ENCODE assay signal across 21 mouse cellular contexts in the genomic region with DNA sequence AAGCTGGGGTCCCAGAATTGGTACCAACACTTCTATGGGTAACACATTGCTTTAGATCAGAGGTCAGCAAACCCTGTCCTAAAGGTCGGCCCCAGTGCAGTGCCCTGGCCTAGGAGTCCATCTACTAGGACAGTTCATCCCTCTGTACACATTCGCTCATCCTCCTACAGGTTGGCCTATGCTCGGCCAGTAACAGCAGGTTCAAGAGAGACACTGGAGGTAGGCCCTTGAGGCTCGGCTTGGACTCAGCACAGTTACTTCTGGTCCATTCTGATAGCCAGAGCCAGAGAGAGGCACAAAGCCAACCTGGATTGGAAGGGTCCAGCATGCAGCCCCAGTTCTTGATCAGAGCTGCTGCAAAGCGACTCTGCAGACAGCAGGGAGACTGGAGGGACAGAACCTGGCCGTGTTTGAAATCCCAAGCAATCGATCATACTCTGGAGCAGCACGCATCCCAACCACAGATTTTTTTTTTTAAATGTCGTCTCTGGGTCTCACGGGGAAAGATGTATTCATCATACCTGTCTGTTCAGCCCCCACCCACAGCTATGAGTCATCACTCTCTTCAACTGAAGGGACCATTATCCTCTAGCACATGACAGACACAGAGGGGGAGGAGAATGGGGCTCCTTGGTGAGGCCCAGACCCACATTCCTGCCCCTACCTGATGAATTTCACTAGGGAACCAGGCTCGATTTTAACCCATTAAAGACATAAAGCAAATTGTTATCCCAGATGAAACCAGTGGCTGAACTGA.
DNase-seq lines count a peak whose midpoint lies in the region; TF ChIP-seq lines count a peak whose summit lies in the region.
"Had no signal": no experiment of that assay in that cellular context is flagged by ENCODE, and none has a peak within 500 bp of the region (broad histone marks: within the 10 kb centered on the region; RNA-seq: fewer than 3 reads in every experiment).

No protein-coding gene starts in this region.

- TF ChIP-seq CTCF in left cerebral cortex, adult 2 months (IDR thresholded peaks at IDR 0.05), result no peak
- TF ChIP-seq CTCF in olfactory bulb, adult 2 months (IDR thresholded peaks at IDR 0.05; ENCODE audit: insufficient read depth, low read depth, low read length), result no peak
- TF ChIP-seq CTCF in lung, adult 2 months (IDR thresholded peaks at IDR 0.05; ENCODE audit: insufficient read depth, low read length), result no peak

- intact Hi-C loops in left cerebral cortex, adult 2 months (cut with DNase I), result loop anchor here (1.0 to 2.0 kb wide), 2 partner anchors 19 to 66 kb away; no protein-coding TSS in a partner anchor
- intact Hi-C loops in left cerebral cortex, postnatal 14 days (cut with DNase I), result loop anchor here (2.0 kb wide), 1 partner anchor 65 kb away; no protein-coding TSS in a partner anchor

- DNase-seq in cerebellum, adult 9-10 months, result peak; percentile 22
- no peak for DNase-seq in cerebellum, postnatal 36 days
- no peak for DNase-seq in left cerebral cortex, adult 2 months (ENCODE audit: extremely low spot score in 1 of 2, low spot score in 2 of 2)
- no peak for DNase-seq in left cerebral cortex, postnatal 14 days (ENCODE audit: low spot score in 2 of 2)
- DNase-seq in NIH3T3 (ENCODE audit: low read depth), result peak; percentile 51
- DNase-seq in thymus, postnatal 4 days, result no peak
- DNase-seq in lung, adult 2 months, result no peak
- DNase-seq: adrenal gland, postnatal 14 days; kidney, adult 9 months; kidney, postnatal 14 days; layer of hippocampus, postnatal 36 days; liver, embryonic 13.5 days; lung, embryonic 14.5 days; thymus, adult 18-20 months had no signal

- TF ChIP-seq POLR2A in olfactory bulb, adult 2 months (IDR thresholded peaks at IDR 0.05; ENCODE audit: insufficient read depth, low read depth, low read length), result no peak
- TF ChIP-seq POLR2A in lung, adult 2 months (IDR thresholded peaks at IDR 0.05; ENCODE audit: borderline replicate concordance, extremely low read depth, low read depth, low read length), result no peak

- peaks cover 34% of the 10 kb centered on the region for H3K4me1 ChIP-seq in olfactory bulb, adult 2 months (ENCODE audit: control insufficient read depth, insufficient read depth, low read length)
- peaks cover 4% of the 10 kb centered on the region; the same call in 1 of the 2 replicates for H3K4me1 ChIP-seq in lung, adult 2 months (ENCODE audit: control insufficient read depth, insufficient read depth, low read length)
- H3K4me1 ChIP-seq: liver, embryonic 13.5 days had no signal

- no peak overlapping the region for H3K4me3 ChIP-seq in left cerebral cortex, adult 2 months
- no peak overlapping the region for H3K4me3 ChIP-seq in olfactory bulb, adult 2 months (ENCODE audit: insufficient read depth, low read depth, low read length)
- no peak overlapping the region for H3K4me3 ChIP-seq in lung, adult 2 months (replicated peaks; ENCODE audit: extremely low read depth, low read depth, low read length)
- H3K4me3 ChIP-seq: forebrain, embryonic 10.5 days; heart, embryonic 10.5 days; hindbrain, embryonic 15.5 days; limb, embryonic 13.5 days; liver, embryonic 13.5 days; midbrain, embryonic 15.5 days; neural tube, embryonic 12.5 days had no signal

- 81% methylated on average over 11 of the region's 11 CpGs for WGBS in olfactory bulb, adult 2 months
- 75% methylated on average over 11 of the region's 11 CpGs for WGBS in lung, adult 2 months

- peak overlapping the region; percentile 77 for H3K27ac ChIP-seq in left cerebral cortex, adult 2 months
- peak overlapping the region; percentile 34 for H3K27ac ChIP-seq in olfactory bulb, adult 2 months (ENCODE audit: insufficient read depth, low read depth, low read length)
- H3K27ac ChIP-seq: forebrain, embryonic 10.5 days; heart, embryonic 10.5 days; hindbrain, embryonic 15.5 days; limb, embryonic 13.5 days; liver, embryonic 13.5 days; midbrain, embryonic 15.5 days; neural tube, embryonic 12.5 days had no signal

Comparison
In these comparisons a context has a peak if more than half of its experiments do, and no peak if none do; other contexts are left out.
1. DNase-seq: peak in cerebellum, adult 9-10 months (single experiment) and NIH3T3 (single experiment); none in cerebellum, postnatal 36 days (0 of 2), left cerebral cortex, adult 2 months (0 of 2), left cerebral cortex, postnatal 14 days (0 of 2), thymus, postnatal 4 days (single experiment) and lung, adult 2 months (single experiment).